Mouse (Mus musculus): ENCODE data around the gene Tcaf2. TPM values are rescaled to one million over a fixed set of nuclear protein-coding genes. Genes with fewer than 3 reads are reported as not detected.

Gene Tcaf2
- polyA plus RNA-seq, 1 experiment = 1.2 TPM

DNA sequence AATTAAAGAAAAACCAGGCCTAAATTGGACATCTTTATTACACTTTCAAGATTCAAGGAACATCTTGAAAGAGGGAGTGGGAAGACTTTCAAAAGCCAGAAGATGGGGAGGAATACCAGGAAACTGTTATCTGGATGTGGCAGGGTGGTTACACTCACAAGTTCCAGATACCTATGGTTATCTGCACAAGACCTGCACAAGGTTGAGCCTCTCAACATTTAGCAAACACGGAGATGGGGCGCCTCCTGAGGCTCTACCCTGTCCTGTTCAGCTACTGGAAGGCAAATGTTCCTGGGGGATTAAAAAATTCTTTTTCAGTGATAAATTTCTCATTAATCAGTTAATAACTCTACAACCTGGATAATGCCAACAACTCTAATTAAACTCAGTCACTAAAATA is 67.6 kb downstream of the Tcaf2 start:
- TF ChIP-seq CTCF (conservative IDR thresholded peaks at IDR 0.05; ENCODE audit: insufficient read depth, insufficient read length, low read depth, low read length) (no peak), POLR2A (IDR thresholded peaks at IDR 0.05; ENCODE audit: low read depth, low read length) (no peak)
- Histone ChIP-seq H3K36me3 (ENCODE audit: control insufficient read depth, insufficient read depth, low read length) (no peaks in the 10 kb centered on the region), H3K4me3 (ENCODE audit: insufficient read depth, low read depth, low read length) (no peak overlapping the region), H3K27ac (ENCODE audit: insufficient read depth, low read depth, low read length) (no peak overlapping the region), H3K27me3 (replicated peaks; ENCODE audit: control insufficient read depth, insufficient read depth, low read length) (no peaks in the 10 kb centered on the region), H3K4me1 (ENCODE audit: control insufficient read depth, insufficient read depth, low read length) (no peaks in the 10 kb centered on the region)
- WGBS = 97% methylated on average over 2 of the region's 2 CpGs
- no peak for DNase-seq

Other genes starting within 250 kb of the Tcaf2 start
- not detected in 2 replicates for gene Tas2r143, start 245.0 kb downstream of the Tcaf2 start, polyA plus RNA-seq (2012; rRNA removed)
- gene Tas2r135, start 239.8 kb downstream of the Tcaf2 start, polyA plus RNA-seq (2012; rRNA removed) = not detected in 2 replicates
- gene Tas2r126, start 210.7 kb downstream of the Tcaf2 start, polyA plus RNA-seq (2012; rRNA removed) = not detected in 2 replicates
- not detected in 2 replicates for gene Olfr458, start 180.1 kb downstream of the Tcaf2 start, polyA plus RNA-seq (2012; rRNA removed)
- not detected in 2 replicates for gene Olfr457, start 168.9 kb downstream of the Tcaf2 start, polyA plus RNA-seq (2012; rRNA removed)
- gene Olfr456, start 158.0 kb downstream of the Tcaf2 start, polyA plus RNA-seq (2012; rRNA removed) = not detected in 2 replicates
- gene Olfr455, start 97.7 kb downstream of the Tcaf2 start, polyA plus RNA-seq (2012; rRNA removed) = not detected in 2 replicates
- not detected in 2 replicates for gene Tcaf3, start 47.6 kb downstream of the Tcaf2 start, polyA plus RNA-seq (2012; rRNA removed)
- 13.2 and 13.7 TPM in 2 replicates for gene Tcaf1, start 64.8 kb upstream of the Tcaf2 start, polyA plus RNA-seq (2012; rRNA removed)
- not detected in 2 replicates for gene Olfr453, start 94.1 kb upstream of the Tcaf2 start, polyA plus RNA-seq (2012; rRNA removed)
- not detected in 2 replicates for gene Olfr38, start 111.2 kb upstream of the Tcaf2 start, polyA plus RNA-seq (2012; rRNA removed)
- gene Olfr452, start 139.8 kb upstream of the Tcaf2 start, polyA plus RNA-seq (2012; rRNA removed) = not detected in 2 replicates
- not detected in 2 replicates for gene Olfr450, start 166.7 kb upstream of the Tcaf2 start, polyA plus RNA-seq (2012; rRNA removed)
- gene Olfr449, start 189.1 kb upstream of the Tcaf2 start, polyA plus RNA-seq (2012; rRNA removed) = not detected in 2 replicates
- gene Olfr448, start 245.2 kb upstream of the Tcaf2 start, polyA plus RNA-seq (2012; rRNA removed) = not detected in 2 replicates

Data from kidney, adult 2 months (tissue).